Mouse (Mus musculus) ES-E14 (cell line): ENCODE measurements around the gene Ank3. TPM values are rescaled to one million over a fixed set of nuclear protein-coding genes. Genes with fewer than 3 reads are reported as not detected.

ENCODE experiments used
- DNase-seq: peaks from one replicate; pipeline ENCODE4 v3.0.0-alpha.2; 2013; ENCODE audit warnings: low read depth, low spot score
- H3K27ac ChIP-seq: 2 replicates; pipeline ENCODE4 v1.5.1; 2012; ENCODE audit warnings: low read depth, mild to moderate bottlenecking, low read length, moderate library complexity, mixed read lengths; ENCODE audit not compliant: poor library complexity, insufficient read depth, severe bottlenecking
- H3K36me3 ChIP-seq: 2 replicates; pipeline ENCODE4 v1.6.1; 2012; ENCODE audit warnings: mild to moderate bottlenecking, low read length, moderate library complexity, mixed read lengths; ENCODE audit not compliant: control insufficient read depth, poor library complexity, insufficient read depth, severe bottlenecking
- H3K4me1 ChIP-seq, 2 experiments: fragments of 150-350 bp in 1 of 2; sonication (generic) in 1 of 2; 2 replicates each; pipeline ENCODE4 v1.6.1; 2012; ENCODE audit warnings: low read length in 2 of 2, mild to moderate bottlenecking in 1 of 2, mixed read lengths in 1 of 2; ENCODE audit not compliant: control insufficient read depth in 2 of 2, insufficient read depth in 2 of 2, poor library complexity in 1 of 2
- H3K4me3 ChIP-seq, 2 experiments: fragments of 150-350 bp in 1 of 2; sonication (generic) in 1 of 2; 2 replicates each; pipeline ENCODE4 v1.5.1; 2012; ENCODE audit warnings: low read length in 2 of 2, low read depth in 1 of 2, mild to moderate bottlenecking in 1 of 2, mixed read lengths in 1 of 2; ENCODE audit not compliant: insufficient read depth in 1 of 2, poor library complexity in 1 of 2, severe bottlenecking in 1 of 2
- H3K9ac ChIP-seq: 2 replicates; pipeline ENCODE4 v1.6.1; 2012; ENCODE audit warnings: low read depth, mild to moderate bottlenecking, low read length, mixed read lengths; ENCODE audit not compliant: poor library complexity, insufficient read depth, severe bottlenecking
- H3K9me3 ChIP-seq: fragments of 150-350 bp; sonication (generic); 2 replicates; pipeline ENCODE4 v1.6.1; 2012; ENCODE audit warnings: low read depth, mild to moderate bottlenecking, low read length; ENCODE audit not compliant: control insufficient read depth, insufficient read depth
- CHD2 ChIP-seq: IDR thresholded peaks from 2 replicates; pipeline ENCODE4 v1.6.1; 2014; ENCODE audit warnings: mild to moderate bottlenecking, low read depth, low read length, inconsistent platforms
- HCFC1 ChIP-seq: IDR thresholded peaks from 2 replicates; pipeline ENCODE4 v1.6.1; 2012; ENCODE audit warnings: low read length, inconsistent platforms, borderline replicate concordance; ENCODE audit not compliant: insufficient read depth
- MAFK ChIP-seq: IDR thresholded peaks from 2 replicates; pipeline ENCODE4 v1.6.1; 2014; ENCODE audit warnings: mild to moderate bottlenecking, low read depth, low read length, inconsistent platforms; ENCODE audit not compliant: insufficient read depth
- ZC3H11A ChIP-seq: IDR thresholded peaks from 2 replicates; pipeline ENCODE4 v1.6.1; 2012; ENCODE audit warnings: low read depth, mild to moderate bottlenecking, inconsistent platforms, low read length, borderline replicate concordance
- ZNF384 ChIP-seq: IDR thresholded peaks from 2 replicates; pipeline ENCODE4 v1.6.1; 2012; ENCODE audit warnings: low read depth, low read length, inconsistent platforms
- in situ Hi-C, 2 experiments: fragments of 600-800 bp; cut with MboI; formaldehyde crosslinking; loops; one replicate each; pipeline ENCODE4 v1.15.1; 2025; ENCODE audit warnings: low sequenced_read_pairs in 2 of 2, inconsistent platforms in 1 of 2; ENCODE audit not compliant: unreplicated experiment in 2 of 2
- total RNA-seq: library from RNA; depleted of rRNA; stranded (reverse); fragments of 300-350 nt; gene quantifications from 2 replicates; pipeline ENCODE4 v1.2.3, GENCODE M21; 2012

The Ank3 gene
- total RNA-seq, 1 experiment = 6.5 TPM

DNA sequence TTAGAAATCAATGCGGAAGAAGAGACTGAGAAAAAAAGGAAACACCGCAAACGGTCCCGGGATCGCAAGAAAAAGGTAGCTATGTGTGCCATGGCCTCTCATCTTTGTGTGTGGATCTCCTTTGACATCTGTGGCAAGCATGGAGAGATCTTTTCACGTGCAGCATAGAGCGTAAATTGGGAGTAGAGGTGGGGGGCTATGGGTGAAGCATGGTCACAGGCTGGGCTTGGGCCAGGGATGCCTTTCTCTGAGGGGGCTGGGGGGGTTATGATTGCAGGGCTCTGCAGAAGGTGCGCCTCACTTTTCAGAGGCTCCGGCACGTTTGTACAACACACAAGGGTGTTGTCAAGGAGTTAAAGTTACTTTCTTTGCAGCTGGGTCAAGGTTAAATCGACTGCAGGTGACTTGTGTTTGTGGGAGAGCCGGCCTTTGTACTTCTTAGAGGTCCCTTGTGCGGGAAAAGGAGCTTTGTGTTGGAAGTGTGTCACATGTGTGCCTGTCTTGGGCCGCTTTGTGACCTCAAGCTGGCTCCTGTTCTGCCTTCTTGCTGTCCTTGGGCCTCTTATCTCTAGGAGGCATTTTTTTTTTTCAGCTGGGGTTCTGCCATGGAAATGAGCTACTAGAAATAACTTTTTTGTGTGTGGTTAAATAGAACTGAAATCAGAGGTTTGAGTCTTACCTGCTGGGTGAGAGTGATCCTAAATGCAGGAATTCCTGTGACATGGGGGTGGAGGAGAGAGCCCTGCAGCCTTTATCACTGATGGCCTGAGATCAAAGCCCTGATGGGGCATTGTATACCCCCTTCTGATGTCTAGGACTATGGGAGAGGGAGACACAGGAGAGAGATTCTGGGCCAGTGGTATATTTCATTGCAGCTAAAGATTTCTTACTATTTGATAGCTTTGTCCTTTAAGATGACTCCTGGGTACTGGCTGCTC is 308.5 kb downstream of the Ank3 start:
- no peaks in the 10 kb centered on the region for H3K4me1 ChIP-seq
- no peak overlapping the region for H3K9ac ChIP-seq
- H3K4me3 ChIP-seq = no peak overlapping the region
- TF ChIP-seq ZC3H11A (no peak), ZNF384 (no peak), MAFK (no peak), CHD2 (no peak), HCFC1 (no peak)
- DNase-seq = no peak
- no peaks in the 10 kb centered on the region for H3K36me3 ChIP-seq
- H3K9me3 ChIP-seq = no peaks in the 10 kb centered on the region
- in situ Hi-C loops = no loop called here
- no peak overlapping the region for H3K27ac ChIP-seq

DNA sequence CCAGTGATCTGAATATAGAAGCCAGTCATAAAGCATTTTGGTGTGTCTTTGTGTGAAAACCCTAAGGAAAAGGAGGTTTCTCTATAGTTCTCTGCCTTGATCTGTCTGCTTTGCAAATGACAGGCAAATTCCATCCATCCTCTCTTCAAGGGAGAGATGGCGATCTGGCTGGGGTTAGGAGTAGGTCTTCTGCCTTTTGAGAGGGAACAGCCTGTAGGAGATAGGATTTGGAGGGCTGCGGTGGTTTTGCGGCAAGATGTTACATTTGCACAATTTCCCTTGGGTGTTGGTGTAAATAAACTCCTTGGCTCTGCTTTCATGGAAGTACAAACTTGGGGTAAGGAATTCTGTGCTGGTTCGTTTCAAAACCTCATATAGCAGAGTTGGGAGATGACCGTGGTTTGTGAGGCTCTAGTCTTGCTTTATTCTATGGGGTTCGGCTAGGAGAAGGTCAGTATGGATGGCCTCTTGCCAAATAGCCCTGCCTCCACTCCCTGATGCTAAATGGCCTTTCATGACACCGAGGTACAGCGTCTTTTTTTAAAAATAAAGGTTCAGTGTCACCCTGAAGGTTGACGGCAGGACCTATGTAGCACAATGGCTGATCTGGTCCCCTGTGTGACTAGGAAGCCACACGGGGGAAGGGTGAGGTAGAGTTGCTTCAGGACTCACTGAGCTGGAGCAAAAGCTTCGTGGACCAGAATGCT is 309.4 kb downstream of the Ank3 start:
- H3K4me3 ChIP-seq = no peak overlapping the region
- no peak overlapping the region for H3K27ac ChIP-seq
- no peaks in the 10 kb centered on the region for H3K4me1 ChIP-seq
- H3K9me3 ChIP-seq = no peaks in the 10 kb centered on the region
- TF ChIP-seq ZNF384 = no peak
- TF ChIP-seq CHD2 = no peak
- TF ChIP-seq ZC3H11A = no peak
- TF ChIP-seq MAFK = no peak
- TF ChIP-seq HCFC1 = no peak
- in situ Hi-C loops = no loop called here
- no peak overlapping the region for H3K9ac ChIP-seq
- H3K36me3 ChIP-seq = no peaks in the 10 kb centered on the region
- no peak for DNase-seq

DNA sequence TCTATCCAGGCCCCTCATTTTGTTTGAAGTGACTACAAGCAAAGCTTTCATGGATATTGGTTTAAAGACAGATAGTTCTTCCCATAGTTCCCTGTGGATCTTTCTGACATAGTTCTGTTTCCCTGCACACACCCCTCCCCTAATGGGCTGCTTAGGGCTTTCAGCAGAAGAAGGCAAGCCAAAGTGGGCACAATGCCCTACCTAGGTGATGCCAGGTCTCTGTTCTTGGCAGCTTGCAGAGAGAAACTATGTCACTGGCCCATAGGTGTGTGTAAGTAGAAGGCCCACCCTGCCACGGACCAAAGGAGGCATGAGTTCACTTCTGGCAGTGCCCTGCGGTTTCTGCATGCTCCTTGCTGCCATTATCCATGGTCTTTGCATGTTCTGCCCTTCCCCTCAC is 311.1 kb downstream of the Ank3 start:
- no peak for TF ChIP-seq MAFK
- no peak for TF ChIP-seq CHD2
- TF ChIP-seq ZC3H11A = no peak
- TF ChIP-seq ZNF384 = no peak
- TF ChIP-seq HCFC1 = no peak
- in situ Hi-C loops = no loop called here
- Histone ChIP-seq H3K36me3 (no peaks in the 10 kb centered on the region), H3K4me3 (no peak overlapping the region), H3K9ac (no peak overlapping the region), H3K27ac (no peak overlapping the region), H3K9me3 (no peaks in the 10 kb centered on the region), H3K4me1 (no peaks in the 10 kb centered on the region)
- DNase-seq = no peak

DNA sequence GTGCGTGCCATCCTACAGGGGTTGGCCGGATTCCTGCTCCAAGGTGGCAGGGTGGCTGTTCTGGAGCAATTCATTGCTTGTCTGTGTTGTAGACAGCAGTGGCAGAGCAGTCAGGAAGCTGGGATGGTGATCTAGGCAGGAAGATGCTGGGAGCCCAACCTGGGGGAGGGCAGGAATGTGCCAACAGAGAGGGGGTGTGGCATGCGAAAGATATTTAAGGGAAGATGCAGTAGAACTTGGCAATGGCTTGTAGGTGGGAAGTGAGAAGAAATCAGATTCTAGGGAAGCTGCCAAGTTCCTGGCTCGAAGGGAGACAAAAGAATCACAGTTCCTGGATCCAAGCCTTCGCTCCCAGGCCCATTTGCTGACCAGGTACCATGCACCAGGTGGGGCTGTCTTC is 312.2 kb downstream of the Ank3 start:
- DNase-seq = no peak
- in situ Hi-C loops = no loop called here
- TF ChIP-seq MAFK (no peak), ZC3H11A (no peak), HCFC1 (no peak), CHD2 (no peak)

More for the DNA sequence above, 312.2 kb downstream of the Ank3 start:
- Histone ChIP-seq H3K9ac (no peak overlapping the region), H3K4me1 (no peaks in the 10 kb centered on the region), H3K36me3 (no peaks in the 10 kb centered on the region), H3K4me3 (no peak overlapping the region), H3K9me3 (no peaks in the 10 kb centered on the region), H3K27ac (no peak overlapping the region)
